Mouse (Mus musculus): ENCODE data around the gene Hmgb3.

The Hmgb3 gene

DNA sequence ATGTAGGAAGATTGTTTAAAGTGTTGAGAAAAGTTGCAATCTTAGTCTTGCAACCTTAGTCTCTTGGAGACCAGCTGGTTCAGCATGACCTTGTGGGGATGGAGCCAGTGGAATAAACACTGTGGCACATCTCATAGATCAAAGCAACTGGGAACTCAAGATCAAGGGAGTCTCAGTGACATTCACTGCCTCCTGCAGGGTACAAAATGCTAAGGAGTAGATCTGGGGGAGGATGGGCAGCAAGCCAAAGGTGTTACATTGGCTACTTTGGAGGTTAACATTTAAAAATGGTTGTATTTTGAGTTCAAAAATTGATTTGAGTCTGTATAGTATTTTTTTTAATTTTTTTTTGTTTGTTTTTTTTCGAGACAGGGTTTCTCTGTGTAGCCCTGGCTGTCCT lies 33.5 kb downstream of the Hmgb3 start:
- DNase-seq (ENCODE audit: low read depth, low spot score) = no peak

DNA sequence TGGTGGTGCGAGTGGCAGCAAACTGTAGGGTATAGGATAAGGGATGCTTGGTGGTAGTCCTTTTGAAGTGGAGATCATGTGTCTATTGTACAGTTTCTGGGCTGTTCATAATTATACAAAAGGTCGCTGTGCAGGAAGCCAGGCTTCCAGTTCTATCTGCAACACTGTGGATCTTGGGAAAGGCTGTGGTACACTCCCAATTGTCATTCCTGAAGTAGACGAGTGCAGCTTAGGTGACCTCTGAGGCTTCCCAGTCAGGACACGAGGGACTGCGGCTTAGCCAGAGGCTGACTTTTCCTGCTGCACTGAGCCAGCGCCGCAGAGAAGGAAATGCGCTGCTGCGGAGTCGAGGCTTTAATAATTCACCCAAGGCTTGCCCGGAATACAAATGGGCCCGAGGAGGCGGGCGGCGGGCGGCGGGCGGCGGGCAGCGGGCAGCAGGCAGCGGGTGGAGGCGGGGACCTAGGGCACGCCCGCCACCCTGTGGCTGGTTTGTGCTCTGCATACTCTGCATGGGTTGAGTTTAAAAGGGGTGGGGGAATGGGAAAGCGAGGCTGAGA lies 45.4 kb downstream of the Hmgb3 start:
- DNase-seq (ENCODE audit: low read depth, low spot score) = peak; percentile 26

All from c-Kit-negative CD71-positive TER-119-positive erythroid progenitor cells, embryonic 14.5 days (primary cell).